Mouse (Mus musculus): ENCODE results near the gene Fgf22.
A peak's percentile ranks its signal among the peaks of the same experiment; 100 is the strongest.

The Fgf22 gene

GRCm38 (mm10) chr10:79793738-79794490 lies 39.0 kb downstream of the Fgf22 start:
- DNase-seq, result no peak

GRCm38 (mm10) chr10:79794491-79794931 lies 39.6 kb downstream of the Fgf22 start:
- DNase-seq, result peak; percentile 87

GRCm38 (mm10) chr10:79795905-79796304 lies 41.0 kb downstream of the Fgf22 start:
- no peak for DNase-seq

- DNase-seq, result no peak
These were observed 42.5 kb downstream of the Fgf22 start for GRCm38 (mm10) chr10:79797326-79797725.

- peak; percentile 64 for DNase-seq
These were observed 43.5 kb downstream of the Fgf22 start for GRCm38 (mm10) chr10:79798289-79798928.

- DNase-seq, result peak; percentile 48
These were observed 45.6 kb downstream of the Fgf22 start for GRCm38 (mm10) chr10:79800508-79800907.

GRCm38 (mm10) chr10:79801837-79802236 lies 47.0 kb downstream of the Fgf22 start:
- peak; percentile 76 for DNase-seq

- DNase-seq, result peak; percentile 88
These were observed 47.6 kb downstream of the Fgf22 start for GRCm38 (mm10) chr10:79802331-79802971.

GRCm38 (mm10) chr10:79803716-79804323 lies 48.9 kb downstream of the Fgf22 start:
- peak; percentile 60 for DNase-seq

- peak; percentile 84 for DNase-seq
These were observed 50.8 kb downstream of the Fgf22 start for GRCm38 (mm10) chr10:79805636-79806035.

- DNase-seq, result no peak
These were observed 51.5 kb downstream of the Fgf22 start for GRCm38 (mm10) chr10:79806331-79806730.

GRCm38 (mm10) chr10:79806972-79807371 lies 52.1 kb downstream of the Fgf22 start:
- DNase-seq, result no peak

GRCm38 (mm10) chr10:79807826-79808225 lies 53.0 kb downstream of the Fgf22 start:
- DNase-seq, result peak; percentile 80
